Mouse (Mus musculus) liver, embryonic 14.5 days (tissue): ENCODE data around the gene Ap5b1. TPM values are rescaled to one million over a fixed set of nuclear protein-coding genes. Genes with fewer than 3 reads are reported as not detected.

ENCODE experiments used
- ATAC-seq: fragments of 200-750 bp; cut with Nextera tagmentation; 2 replicates; pipeline ENCODE4 v1.8.0; 2017; ENCODE audit warnings: moderate number of reproducible peaks, mild to moderate bottlenecking, moderate library complexity; ENCODE audit not compliant: insufficient read depth
- DNase-seq, 3 experiments: peaks; one replicate each; pipeline ENCODE4 v3.0.0-alpha.2; 2012 to 2013; ENCODE audit warnings: low read depth in 3 of 3, low spot score in 3 of 3
- H3K27ac ChIP-seq: fragments of 300-500 bp; sonication (generic); 2 replicates; pipeline ENCODE4 v1.5.1; 2014; ENCODE audit warnings: moderate library complexity, mild to moderate bottlenecking, control low read depth, inconsistent platforms
- H3K27me3 ChIP-seq: fragments of 300-500 bp; sonication (generic); 2 replicates; pipeline ENCODE4 v1.6.1; 2014; ENCODE audit warnings: mild to moderate bottlenecking, low read length, moderate library complexity; ENCODE audit not compliant: control insufficient read depth, insufficient read depth
- H3K36me3 ChIP-seq: fragments of 300-500 bp; sonication (generic); replicated peaks from 2 replicates; pipeline ENCODE4 v1.6.1; 2014; ENCODE audit warnings: low read depth; ENCODE audit not compliant: control insufficient read depth, insufficient read depth
- H3K4me1 ChIP-seq, 2 experiments: fragments of 200-500 bp in 1 of 2; fragments of 300-500 bp in 1 of 2; sonication (generic) in 1 of 2; replicated peaks; 2 replicates each; pipeline ENCODE4 v1.6.1; 2012 to 2014; ENCODE audit warnings: antibody characterized with exemption in 1 of 2, inconsistent platforms in 1 of 2, low read length in 1 of 2; ENCODE audit not compliant: control insufficient read depth in 2 of 2, insufficient read depth in 2 of 2
- H3K4me2 ChIP-seq: fragments of 300-500 bp; sonication (generic); 2 replicates; pipeline ENCODE4 v1.6.1; 2014; ENCODE audit warnings: low read depth, mild to moderate bottlenecking, control low read depth, moderate library complexity
- H3K4me3 ChIP-seq, 2 experiments: fragments of 200-500 bp in 1 of 2; fragments of 300-500 bp in 1 of 2; sonication (generic) in 1 of 2; 2 replicates each; pipeline ENCODE4 v1.5.1; 2012 to 2014; ENCODE audit warnings: low read depth in 2 of 2, low read length in 2 of 2, mild to moderate bottlenecking in 2 of 2, control low read depth in 1 of 2, inconsistent platforms in 1 of 2, moderate library complexity in 1 of 2; ENCODE audit not compliant: insufficient read depth in 1 of 2
- H3K9ac ChIP-seq: fragments of 300-500 bp; sonication (generic); replicated peaks from 2 replicates; pipeline ENCODE4 v1.6.1; 2014; ENCODE audit warnings: mild to moderate bottlenecking, control low read depth, moderate library complexity
- H3K9me3 ChIP-seq: fragments of 300-500 bp; sonication (generic); 2 replicates; pipeline ENCODE4 v1.6.1; 2016; ENCODE audit warnings: low read length, mixed read lengths; ENCODE audit not compliant: control insufficient read depth
- CTCF ChIP-seq: IDR thresholded peaks from 2 replicates; pipeline ENCODE4 v1.5.1; 2016; ENCODE audit warnings: antibody characterized with exemption, low read depth, control low read depth
- EP300 ChIP-seq: IDR thresholded peaks from 2 replicates; pipeline ENCODE4 v1.6.1; 2016; ENCODE audit warnings: antibody characterized with exemption, low read depth
- WGBS: fragments of 180-500 bp; shearing (Covaris S2); extraction: QIAGEN DNeasy Blood & Tissue Kit; methylation state at CpG from one replicate; pipeline ENCODE4 v1.1.7; 2014; ENCODE audit not compliant: insufficient replicate concordance; 5-methylcytosine and 5-hydroxymethylcytosine counted together
- polyA plus RNA-seq, 2 experiments: library from polyadenylated mRNA; depleted of rRNA in 1 of 2; stranded (reverse) in 1 of 2; unstranded in 1 of 2; fragments of >200 nt; fragmentation: Nextera tagmentation in 1 of 2; extraction: Ambion mirVana in 1 of 2; gene quantifications; 2 replicates each; pipeline versions ENCODE4 v1.2.1 to v1.2.3; 2012 to 2014

The Ap5b1 gene
- polyA plus RNA-seq, 2 experiments, result 1.3 to 1.4 TPM

- no peak overlapping the region for H3K4me3 ChIP-seq
- no peaks in the 10 kb centered on the region for H3K4me1 ChIP-seq
- H3K9ac ChIP-seq, result no peak overlapping the region
- no peak for DNase-seq
- no peak overlapping the region for H3K27ac ChIP-seq
- TF ChIP-seq CTCF (no peak), EP300 (no peak)
- H3K4me2 ChIP-seq, result no peak overlapping the region
- no peaks in the 10 kb centered on the region for H3K27me3 ChIP-seq
- no peaks in the 10 kb centered on the region for H3K9me3 ChIP-seq
- no peak for ATAC-seq
- 31% methylated on average over 4 of the region's 4 CpGs for WGBS
- H3K36me3 ChIP-seq, result no peaks in the 10 kb centered on the region
These were observed 52.2 kb downstream of the Ap5b1 start for GRCm38 (mm10) chr19:5620007-5620406.

Other genes starting within 250 kb of the Ap5b1 start
- gene Catsper1, start 232.3 kb upstream of the Ap5b1 start, polyA plus RNA-seq (2012; rRNA removed), result not detected in 2 replicates
- not detected in 2 replicates for gene Catsper1, start 232.3 kb upstream of the Ap5b1 start, polyA plus RNA-seq (2014; fragmentation: Nextera tagmentation; extraction: Ambion mirVana)
- gene Cst6, start 218.5 kb upstream of the Ap5b1 start, polyA plus RNA-seq (2012; rRNA removed), result 0.01 and 0.06 TPM in 2 replicates
- 0.43 TPM in 1 of 2 replicates, not detected in the other for gene Cst6, start 218.5 kb upstream of the Ap5b1 start, polyA plus RNA-seq (2014; fragmentation: Nextera tagmentation; extraction: Ambion mirVana)
- 18.4 and 22.0 TPM in 2 replicates for gene Eif1ad, start 201.3 kb upstream of the Ap5b1 start, polyA plus RNA-seq (2012; rRNA removed)
- 22.9 and 24.3 TPM in 2 replicates for gene Eif1ad, start 201.3 kb upstream of the Ap5b1 start, polyA plus RNA-seq (2014; fragmentation: Nextera tagmentation; extraction: Ambion mirVana)
- 116 and 125 TPM in 2 replicates for gene Banf1, start 200.9 kb upstream of the Ap5b1 start, polyA plus RNA-seq (2012; rRNA removed)
- 263 and 278 TPM in 2 replicates for gene Banf1, start 200.9 kb upstream of the Ap5b1 start, polyA plus RNA-seq (2014; fragmentation: Nextera tagmentation; extraction: Ambion mirVana)
- gene Sart1, start 179.3 kb upstream of the Ap5b1 start, polyA plus RNA-seq (2012; rRNA removed), result 13.1 and 21.7 TPM in 2 replicates
- 24.1 and 26.6 TPM in 2 replicates for gene Sart1, start 179.3 kb upstream of the Ap5b1 start, polyA plus RNA-seq (2014; fragmentation: Nextera tagmentation; extraction: Ambion mirVana)
- gene Tsga10ip, start 165.5 kb upstream of the Ap5b1 start, polyA plus RNA-seq (2012; rRNA removed), result not detected in 2 replicates
- gene Tsga10ip, start 165.5 kb upstream of the Ap5b1 start, polyA plus RNA-seq (2014; fragmentation: Nextera tagmentation; extraction: Ambion mirVana), result 0.09 TPM in 1 of 2 replicates, not detected in the other
- gene Drap1, start 143.0 kb upstream of the Ap5b1 start, polyA plus RNA-seq (2012; rRNA removed), result 38.6 and 64.0 TPM in 2 replicates
- gene Drap1, start 143.0 kb upstream of the Ap5b1 start, polyA plus RNA-seq (2014; fragmentation: Nextera tagmentation; extraction: Ambion mirVana), result 58.5 and 58.9 TPM in 2 replicates
- gene AI837181, start 142.9 kb upstream of the Ap5b1 start, polyA plus RNA-seq (2012; rRNA removed), result 16.7 and 19.9 TPM in 2 replicates
- 10.7 and 11.9 TPM in 2 replicates for gene AI837181, start 142.9 kb upstream of the Ap5b1 start, polyA plus RNA-seq (2014; fragmentation: Nextera tagmentation; extraction: Ambion mirVana)
- gene Fosl1, start 120.5 kb upstream of the Ap5b1 start, polyA plus RNA-seq (2012; rRNA removed), result 0.02 TPM in 1 of 2 replicates, not detected in the other
- gene Fosl1, start 120.5 kb upstream of the Ap5b1 start, polyA plus RNA-seq (2014; fragmentation: Nextera tagmentation; extraction: Ambion mirVana), result not detected in 2 replicates
- gene Ccdc85b, start 110.1 kb upstream of the Ap5b1 start, polyA plus RNA-seq (2012; rRNA removed), result 1.00 and 1.4 TPM in 2 replicates
- 1.0 and 1.2 TPM in 2 replicates for gene Ccdc85b, start 110.1 kb upstream of the Ap5b1 start, polyA plus RNA-seq (2014; fragmentation: Nextera tagmentation; extraction: Ambion mirVana)
- 19.1 and 22.9 TPM in 2 replicates for gene Fibp, start 107.4 kb upstream of the Ap5b1 start, polyA plus RNA-seq (2012; rRNA removed)
- gene Fibp, start 107.4 kb upstream of the Ap5b1 start, polyA plus RNA-seq (2014; fragmentation: Nextera tagmentation; extraction: Ambion mirVana), result 20.8 and 30.6 TPM in 2 replicates
- gene Ctsw, start 99.5 kb upstream of the Ap5b1 start, polyA plus RNA-seq (2012; rRNA removed), result 0.27 and 0.37 TPM in 2 replicates
- 0.21 and 0.25 TPM in 2 replicates for gene Ctsw, start 99.5 kb upstream of the Ap5b1 start, polyA plus RNA-seq (2014; fragmentation: Nextera tagmentation; extraction: Ambion mirVana)
- 11.4 and 17.5 TPM in 2 replicates for gene Efemp2, start 94.1 kb upstream of the Ap5b1 start, polyA plus RNA-seq (2012; rRNA removed)
- 11.4 and 11.6 TPM in 2 replicates for gene Efemp2, start 94.1 kb upstream of the Ap5b1 start, polyA plus RNA-seq (2014; fragmentation: Nextera tagmentation; extraction: Ambion mirVana)
- gene Mus81, start 79.6 kb upstream of the Ap5b1 start, polyA plus RNA-seq (2012; rRNA removed), result 11.3 and 11.4 TPM in 2 replicates
- 13.8 and 15.6 TPM in 2 replicates for gene Mus81, start 79.6 kb upstream of the Ap5b1 start, polyA plus RNA-seq (2014; fragmentation: Nextera tagmentation; extraction: Ambion mirVana)
- 432 and 443 TPM in 2 replicates for gene Cfl1, start 77.6 kb upstream of the Ap5b1 start, polyA plus RNA-seq (2012; rRNA removed)
- 1,304 and 1,332 TPM in 2 replicates for gene Cfl1, start 77.6 kb upstream of the Ap5b1 start, polyA plus RNA-seq (2014; fragmentation: Nextera tagmentation; extraction: Ambion mirVana)
- gene 1700020D05Rik, start 64.2 kb upstream of the Ap5b1 start, polyA plus RNA-seq (2012; rRNA removed), result 0.81 TPM in 2 replicates
- gene 1700020D05Rik, start 64.2 kb upstream of the Ap5b1 start, polyA plus RNA-seq (2014; fragmentation: Nextera tagmentation; extraction: Ambion mirVana), result not detected in 2 replicates
- gene Snx32, start 57.5 kb upstream of the Ap5b1 start, polyA plus RNA-seq (2012; rRNA removed), result 9.0 and 9.3 TPM in 2 replicates
- 4.7 and 5.5 TPM in 2 replicates for gene Snx32, start 57.5 kb upstream of the Ap5b1 start, polyA plus RNA-seq (2014; fragmentation: Nextera tagmentation; extraction: Ambion mirVana)
- 0.01 and 0.02 TPM in 2 replicates for gene Ovol1, start 7.4 kb upstream of the Ap5b1 start, polyA plus RNA-seq (2012; rRNA removed)
- gene Ovol1, start 7.4 kb upstream of the Ap5b1 start, polyA plus RNA-seq (2014; fragmentation: Nextera tagmentation; extraction: Ambion mirVana), result not detected in 2 replicates
- gene Rnaseh2c, start 33.8 kb downstream of the Ap5b1 start, polyA plus RNA-seq (2012; rRNA removed), result 69.9 and 87.7 TPM in 2 replicates
- 115 and 129 TPM in 2 replicates for gene Rnaseh2c, start 33.8 kb downstream of the Ap5b1 start, polyA plus RNA-seq (2014; fragmentation: Nextera tagmentation; extraction: Ambion mirVana)
- 21.0 and 25.6 TPM in 2 replicates for gene Kat5, start 42.2 kb downstream of the Ap5b1 start, polyA plus RNA-seq (2012; rRNA removed)
- 8.5 and 10.0 TPM in 2 replicates for gene Kat5, start 42.2 kb downstream of the Ap5b1 start, polyA plus RNA-seq (2014; fragmentation: Nextera tagmentation; extraction: Ambion mirVana)
- 14.8 and 19.9 TPM in 2 replicates for gene Rela, start 69.5 kb downstream of the Ap5b1 start, polyA plus RNA-seq (2012; rRNA removed)
- gene Rela, start 69.5 kb downstream of the Ap5b1 start, polyA plus RNA-seq (2014; fragmentation: Nextera tagmentation; extraction: Ambion mirVana), result 18.9 and 21.9 TPM in 2 replicates
- gene Sipa1, start 95.7 kb downstream of the Ap5b1 start, polyA plus RNA-seq (2012; rRNA removed), result 27.5 and 33.2 TPM in 2 replicates
- gene Sipa1, start 95.7 kb downstream of the Ap5b1 start, polyA plus RNA-seq (2014; fragmentation: Nextera tagmentation; extraction: Ambion mirVana), result 14.3 and 18.9 TPM in 2 replicates
- 13.7 and 14.5 TPM in 2 replicates for gene Map3k11, start 120.7 kb downstream of the Ap5b1 start, polyA plus RNA-seq (2012; rRNA removed)
- gene Map3k11, start 120.7 kb downstream of the Ap5b1 start, polyA plus RNA-seq (2014; fragmentation: Nextera tagmentation; extraction: Ambion mirVana), result 9.1 and 10.8 TPM in 2 replicates
- 19.8 and 25.9 TPM in 2 replicates for gene Pcnx3, start 120.9 kb downstream of the Ap5b1 start, polyA plus RNA-seq (2012; rRNA removed)
- 9.1 and 9.8 TPM in 2 replicates for gene Pcnx3, start 120.9 kb downstream of the Ap5b1 start, polyA plus RNA-seq (2014; fragmentation: Nextera tagmentation; extraction: Ambion mirVana)
- gene Kcnk7, start 136.3 kb downstream of the Ap5b1 start, polyA plus RNA-seq (2012; rRNA removed), result 0.04 TPM in 1 of 2 replicates, not detected in the other
- gene Kcnk7, start 136.3 kb downstream of the Ap5b1 start, polyA plus RNA-seq (2014; fragmentation: Nextera tagmentation; extraction: Ambion mirVana), result 0.17 and 0.27 TPM in 2 replicates
- gene Ehbp1l1, start 158.3 kb downstream of the Ap5b1 start, polyA plus RNA-seq (2012; rRNA removed), result 70.8 and 95.5 TPM in 2 replicates
- gene Ehbp1l1, start 158.3 kb downstream of the Ap5b1 start, polyA plus RNA-seq (2014; fragmentation: Nextera tagmentation; extraction: Ambion mirVana), result 66.0 and 76.7 TPM in 2 replicates
- gene Fam89b, start 161.6 kb downstream of the Ap5b1 start, polyA plus RNA-seq (2012; rRNA removed), result 44.0 and 50.9 TPM in 2 replicates
- 40.6 and 41.0 TPM in 2 replicates for gene Fam89b, start 161.6 kb downstream of the Ap5b1 start, polyA plus RNA-seq (2014; fragmentation: Nextera tagmentation; extraction: Ambion mirVana)
- gene Ltbp3, start 172.9 kb downstream of the Ap5b1 start, polyA plus RNA-seq (2012; rRNA removed), result 1.9 and 2.1 TPM in 2 replicates
- gene Ltbp3, start 172.9 kb downstream of the Ap5b1 start, polyA plus RNA-seq (2014; fragmentation: Nextera tagmentation; extraction: Ambion mirVana), result 0.85 and 1.6 TPM in 2 replicates
- gene Scyl1, start 203.4 kb downstream of the Ap5b1 start, polyA plus RNA-seq (2012; rRNA removed), result 21.1 and 27.1 TPM in 2 replicates
- 15.8 and 18.6 TPM in 2 replicates for gene Scyl1, start 203.4 kb downstream of the Ap5b1 start, polyA plus RNA-seq (2014; fragmentation: Nextera tagmentation; extraction: Ambion mirVana)